Mouse (Mus musculus) heart, postnatal 0 days (tissue): ENCODE data around the gene Eef1e1.
"Not testable (repeated sequence)": the region's sequence is repeated elsewhere in the genome, so short reads cannot be mapped to it uniquely, and the experiment has no call there.

Experiments used
- CTCF ChIP-seq: IDR thresholded peaks from 2 replicates; pipeline ENCODE4 v1.5.1; 2016; ENCODE audit warnings: antibody characterized with exemption, control low read depth, low read depth
- EP300 ChIP-seq: IDR thresholded peaks from 2 replicates; pipeline ENCODE4 v1.6.1; 2016; ENCODE audit warnings: antibody characterized with exemption, low read depth

GRCm38 (mm10) chr13:38618001-38618630 lies 40.7 kb downstream of the Eef1e1 start:
- not testable (repeated sequence) for TF ChIP-seq CTCF, EP300
